Mouse (Mus musculus) bone marrow, adult 2 months (tissue): ENCODE results near the gene 0610040J01Rik.

ENCODE experiments used
- CTCF ChIP-seq: fragments of 200-500 bp; IDR thresholded peaks from 2 replicates; pipeline ENCODE4 v1.5.1; 2011; ENCODE audit warnings: low read length, control low read depth; ENCODE audit not compliant: control insufficient read depth, insufficient read depth
- POLR2A ChIP-seq: fragments of 200-500 bp; IDR thresholded peaks from 2 replicates; pipeline ENCODE4 v1.6.1; 2011; ENCODE audit warnings: low read depth, mild to moderate bottlenecking, control low read depth, low read length, borderline replicate concordance; ENCODE audit not compliant: control insufficient read depth

GRCm38 (mm10) chr5:63831054-63831453 lies 18.9 kb downstream of the 0610040J01Rik start:
- no peak for TF ChIP-seq CTCF
- TF ChIP-seq POLR2A: no peak
